Mouse (Mus musculus) kidney, postnatal 0 days (tissue): ENCODE data around the gene Stard13. TPM values are rescaled to one million over a fixed set of nuclear protein-coding genes. Genes with fewer than 3 reads are reported as not detected.

Experiments
- ATAC-seq: fragments of 200-750 bp; cut with Nextera tagmentation; replicated peaks from 2 replicates; pipeline ENCODE4 v1.8.0; 2017; ENCODE audit warnings: low read depth, moderate number of reproducible peaks, moderate TSS enrichment, moderate library complexity; ENCODE audit not compliant: low FRiP score
- DNase-seq: peaks from one replicate; pipeline ENCODE4 v3.0.0-alpha.2; 2016; ENCODE audit warnings: low spot score
- H3K27ac ChIP-seq: fragments of 300-500 bp; sonication (generic); 2 replicates; pipeline ENCODE4 v1.5.1; 2014; ENCODE audit warnings: mild to moderate bottlenecking
- H3K27me3 ChIP-seq: fragments of 300-500 bp; sonication (generic); 2 replicates; pipeline ENCODE4 v1.6.1; 2014; ENCODE audit warnings: low read length, mixed read lengths; ENCODE audit not compliant: insufficient read depth
- H3K36me3 ChIP-seq: fragments of 300-500 bp; sonication (generic); 2 replicates; pipeline ENCODE4 v1.6.1; 2014; ENCODE audit warnings: low read length, mixed read lengths; ENCODE audit not compliant: insufficient read depth
- H3K4me1 ChIP-seq: fragments of 300-500 bp; sonication (generic); replicated peaks from 2 replicates; pipeline ENCODE4 v1.6.1; 2014; ENCODE audit warnings: antibody characterized with exemption, low read length, mixed read lengths; ENCODE audit not compliant: insufficient read depth
- H3K4me2 ChIP-seq: fragments of 300-500 bp; sonication (generic); 2 replicates; pipeline ENCODE4 v1.6.1; 2014; ENCODE audit warnings: mild to moderate bottlenecking, low read length, moderate library complexity, mixed read lengths
- H3K4me3 ChIP-seq: fragments of 300-500 bp; sonication (generic); replicated peaks from 2 replicates; pipeline ENCODE4 v1.5.1; 2014; ENCODE audit warnings: low read depth, low read length
- H3K9ac ChIP-seq: fragments of 300-500 bp; sonication (generic); 2 replicates; pipeline ENCODE4 v1.6.1; 2014; ENCODE audit warnings: low read depth, low read length
- H3K9me3 ChIP-seq: fragments of 300-500 bp; sonication (generic); replicated peaks from 2 replicates; pipeline ENCODE4 v1.6.1; 2016; ENCODE audit warnings: low read length, inconsistent platforms, mixed read lengths
- CTCF ChIP-seq: IDR thresholded peaks from 2 replicates; pipeline ENCODE4 v1.5.1; 2016; ENCODE audit warnings: antibody characterized with exemption, low read depth, mild to moderate bottlenecking, moderate library complexity
- WGBS: fragments of 180-500 bp; shearing (Covaris S2); extraction: QIAGEN DNeasy Blood & Tissue Kit; methylation state at CpG from one replicate; pipeline ENCODE4 v1.1.7; 2014; 5-methylcytosine and 5-hydroxymethylcytosine counted together
- polyA plus RNA-seq: library from polyadenylated mRNA; unstranded; fragments of >200 nt; fragmentation: Nextera tagmentation; extraction: Ambion mirVana; gene quantifications from 2 replicates; pipeline ENCODE4 v1.2.1, GENCODE M21; 2015

Stard13 gene
- polyA plus RNA-seq, 1 experiment from 2014 or later = 7.8 TPM

GRCm38 (mm10) chr5:151189321-151189720 is 44.3 kb downstream of the Stard13 start:
- no peak for ATAC-seq
- 8% methylated on average over 3 of the region's 3 CpGs for WGBS
- H3K27ac ChIP-seq = peak overlapping the region; percentile 39; the same call in 1 of the 2 replicates
- no peak for TF ChIP-seq CTCF
- no peaks in the 10 kb centered on the region for H3K4me1 ChIP-seq
- no peaks in the 10 kb centered on the region for H3K9me3 ChIP-seq
- H3K27me3 ChIP-seq = no peaks in the 10 kb centered on the region
- peak overlapping the region; percentile 72 for H3K4me3 ChIP-seq
- peak overlapping the region; percentile 68 for H3K9ac ChIP-seq
- H3K4me2 ChIP-seq = peak overlapping the region; percentile 94
- no peaks in the 10 kb centered on the region for H3K36me3 ChIP-seq
- DNase-seq = peak; percentile 61

DNA sequence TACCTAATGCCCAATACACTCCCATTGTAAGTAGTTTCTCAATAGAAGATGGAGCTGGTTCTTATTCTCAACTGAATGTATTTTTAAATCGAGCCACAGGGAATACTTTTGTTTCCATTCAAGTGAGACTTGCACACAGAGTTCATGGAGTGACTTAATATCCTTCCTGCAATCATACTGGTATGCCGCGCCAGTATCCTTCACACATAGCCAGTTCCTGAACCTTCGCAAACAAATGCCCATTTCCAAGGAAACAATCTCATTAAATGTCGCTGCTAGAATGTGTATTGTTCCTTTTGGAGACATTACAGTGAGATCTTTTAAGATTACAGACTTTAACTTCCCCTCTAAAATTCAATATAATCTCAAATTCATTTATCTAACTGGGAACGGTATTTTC is 45.0 kb downstream of the Stard13 start:
- no peak for ATAC-seq
- H3K27ac ChIP-seq = no peak overlapping the region
- H3K27me3 ChIP-seq = no peaks in the 10 kb centered on the region
- no peak overlapping the region for H3K4me3 ChIP-seq
- H3K9me3 ChIP-seq = no peaks in the 10 kb centered on the region
- H3K9ac ChIP-seq = no peak overlapping the region
- TF ChIP-seq CTCF = no peak
- no peaks in the 10 kb centered on the region for H3K36me3 ChIP-seq
- WGBS = 64% methylated on average over 6 of the region's 6 CpGs
- no peaks in the 10 kb centered on the region for H3K4me1 ChIP-seq
- peak; percentile 26 for DNase-seq
- H3K4me2 ChIP-seq = peak overlapping the region; percentile 94

GRCm38 (mm10) chr5:151187336-151187735 is 46.3 kb downstream of the Stard13 start:
- H3K36me3 ChIP-seq = no peaks in the 10 kb centered on the region
- no peaks in the 10 kb centered on the region for H3K9me3 ChIP-seq
- 79% methylated on average over 11 of the region's 11 CpGs for WGBS
- H3K4me2 ChIP-seq = no peak overlapping the region
- H3K27me3 ChIP-seq = no peaks in the 10 kb centered on the region
- no peak overlapping the region for H3K9ac ChIP-seq
- ATAC-seq (no peak), DNase-seq (no peak)
- H3K4me1 ChIP-seq = no peaks in the 10 kb centered on the region
- no peak overlapping the region for H3K4me3 ChIP-seq
- no peak for TF ChIP-seq CTCF
- no peak overlapping the region for H3K27ac ChIP-seq

- Histone ChIP-seq H3K4me1 (no peaks in the 10 kb centered on the region), H3K27me3 (no peaks in the 10 kb centered on the region), H3K9me3 (no peaks in the 10 kb centered on the region), H3K4me2 (no peak overlapping the region), H3K4me3 (no peak overlapping the region), H3K27ac (no peak overlapping the region), H3K9ac (no peak overlapping the region), H3K36me3 (no peaks in the 10 kb centered on the region)
- TF ChIP-seq CTCF = no peak
- 69% methylated on average over 8 of the region's 8 CpGs for WGBS
- ATAC-seq (no peak), DNase-seq (no peak)
Measured at GRCm38 (mm10) chr5:151185286-151185856, 48.3 kb downstream of the Stard13 start.

DNA sequence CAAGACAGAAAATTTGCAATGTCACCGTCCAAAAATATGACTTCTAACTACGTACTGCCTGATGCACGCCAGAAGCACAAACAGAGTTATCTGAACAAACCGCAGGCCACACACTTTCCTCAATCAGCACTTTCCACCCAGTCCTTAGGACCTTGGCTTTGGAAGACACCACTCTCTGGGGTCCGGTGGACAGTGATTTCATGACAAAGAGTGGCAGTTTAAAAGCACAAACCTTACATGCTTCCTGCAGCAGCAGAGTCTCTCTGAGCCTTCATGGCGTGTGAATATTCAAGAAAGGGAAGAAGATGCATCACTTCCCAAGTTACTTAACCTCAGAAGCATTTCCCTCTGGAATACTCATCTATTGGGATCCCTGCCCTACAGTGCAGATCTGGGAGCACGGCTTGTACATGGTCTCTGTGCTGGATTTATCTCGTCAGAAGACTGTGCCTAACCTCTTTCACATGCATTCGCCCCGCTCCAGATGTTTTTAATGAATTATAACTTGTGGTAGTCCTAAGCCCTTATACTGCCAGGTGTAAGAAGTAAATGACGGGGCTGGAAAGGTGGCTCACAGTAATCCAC is 49.9 kb downstream of the Stard13 start:
- no peak for DNase-seq
- no peak overlapping the region for H3K4me2 ChIP-seq
- H3K27me3 ChIP-seq = no peaks in the 10 kb centered on the region
- no peaks in the 10 kb centered on the region for H3K9me3 ChIP-seq
- H3K36me3 ChIP-seq = no peaks in the 10 kb centered on the region
- no peak for TF ChIP-seq CTCF
- no peak overlapping the region for H3K4me3 ChIP-seq
- no peak for ATAC-seq
- H3K9ac ChIP-seq = no peak overlapping the region
- no peaks in the 10 kb centered on the region for H3K4me1 ChIP-seq
- no peak overlapping the region for H3K27ac ChIP-seq
- 77% methylated on average over 11 of the region's 11 CpGs for WGBS

- Histone ChIP-seq H3K4me2 (no peak overlapping the region), H3K27ac (no peak overlapping the region), H3K9ac (no peak overlapping the region), H3K27me3 (no peaks in the 10 kb centered on the region), H3K4me1 (no peaks in the 10 kb centered on the region), H3K36me3 (no peaks in the 10 kb centered on the region), H3K4me3 (no peak overlapping the region), H3K9me3 (no peaks in the 10 kb centered on the region)
- no peak for TF ChIP-seq CTCF
- ATAC-seq = no peak
- DNase-seq = no peak
- 89% methylated on average over 8 of the region's 8 CpGs for WGBS
Measured at GRCm38 (mm10) chr5:151181288-151181687, 52.3 kb downstream of the Stard13 start.
